Mouse (Mus musculus) heart, embryonic 15.5 days (tissue): ENCODE results near the gene Spen. TPM values are rescaled to one million over a fixed set of nuclear protein-coding genes. Genes with fewer than 3 reads are reported as not detected.
"Not testable (repeated sequence)": the region's sequence is repeated elsewhere in the genome, so short reads cannot be mapped to it uniquely, and the experiment has no call there.

Experiments used
- ATAC-seq: fragments of 200-750 bp; cut with Nextera tagmentation; replicated peaks from 2 replicates; pipeline ENCODE4 v1.8.0; 2017; ENCODE audit warnings: low read depth, moderate TSS enrichment; ENCODE audit not compliant: insufficient number of reproducible peaks, insufficient read depth, low FRiP score
- H3K27ac ChIP-seq: fragments of 300-500 bp; sonication (generic); 2 replicates; pipeline ENCODE4 v1.5.1; 2015; ENCODE audit warnings: mild to moderate bottlenecking, inconsistent platforms
- H3K27me3 ChIP-seq: fragments of 300-500 bp; sonication (generic); 2 replicates; pipeline ENCODE4 v1.6.1; 2015; ENCODE audit warnings: inconsistent platforms
- H3K36me3 ChIP-seq: fragments of 300-500 bp; sonication (generic); 2 replicates; pipeline ENCODE4 v1.6.1; 2015; ENCODE audit warnings: mild to moderate bottlenecking, inconsistent platforms
- H3K4me1 ChIP-seq: fragments of 300-500 bp; sonication (generic); replicated peaks from 2 replicates; pipeline ENCODE4 v1.6.1; 2015; ENCODE audit warnings: inconsistent platforms
- H3K4me2 ChIP-seq: fragments of 300-500 bp; sonication (generic); 2 replicates; pipeline ENCODE4 v1.6.1; 2015; ENCODE audit warnings: inconsistent platforms, mild to moderate bottlenecking, moderate library complexity
- H3K4me3 ChIP-seq: fragments of 300-500 bp; sonication (generic); 2 replicates; pipeline ENCODE4 v1.5.1; 2015; ENCODE audit warnings: mild to moderate bottlenecking, inconsistent platforms
- H3K9ac ChIP-seq: fragments of 300-500 bp; sonication (generic); 2 replicates; pipeline ENCODE4 v1.6.1; 2015; ENCODE audit warnings: mild to moderate bottlenecking, inconsistent platforms
- H3K9me3 ChIP-seq: fragments of 300-500 bp; sonication (generic); replicated peaks from 2 replicates; pipeline ENCODE4 v1.6.1; 2016; ENCODE audit warnings: inconsistent platforms
- WGBS: fragments of 180-500 bp; shearing (Covaris S2); methylation state at CpG from one replicate; pipeline ENCODE4 v1.1.7; 2015; ENCODE audit warnings: mixed read lengths; 5-methylcytosine and 5-hydroxymethylcytosine counted together
- polyA plus RNA-seq: library from polyadenylated mRNA; unstranded; fragments of >200 nt; fragmentation: Nextera tagmentation; extraction: Ambion mirVana; gene quantifications from 2 replicates; pipeline ENCODE4 v1.2.1, GENCODE M21; 2015

The Spen gene
- polyA plus RNA-seq, 1 experiment from 2014 or later, result 6.3 TPM

- Histone ChIP-seq H3K27ac (no peak overlapping the region), H3K4me3 (no peak overlapping the region), H3K4me2 (no peak overlapping the region), H3K27me3 (0 out of 2 replicates have a peak, but pooled peaks cover 3% of the 10 kb centered on the region), H3K9ac (no peak overlapping the region), H3K9me3 (no peaks in the 10 kb centered on the region), H3K4me1 (peaks cover 23% of the 10 kb centered on the region), H3K36me3 (no peaks in the 10 kb centered on the region)
- whole genome bisulfite sequencing, result 41% methylated on average over 6 of the region's 6 CpGs
- no peak for ATAC-seq
Observed at GRCm38 (mm10) chr4:141571337-141571739, 32.9 kb upstream of the Spen start.

GRCm38 (mm10) chr4:141570821-141571220, 32.4 kb upstream of the Spen start:
- no peak for ATAC-seq
- peaks cover 23% of the 10 kb centered on the region for H3K4me1 ChIP-seq

DNA sequence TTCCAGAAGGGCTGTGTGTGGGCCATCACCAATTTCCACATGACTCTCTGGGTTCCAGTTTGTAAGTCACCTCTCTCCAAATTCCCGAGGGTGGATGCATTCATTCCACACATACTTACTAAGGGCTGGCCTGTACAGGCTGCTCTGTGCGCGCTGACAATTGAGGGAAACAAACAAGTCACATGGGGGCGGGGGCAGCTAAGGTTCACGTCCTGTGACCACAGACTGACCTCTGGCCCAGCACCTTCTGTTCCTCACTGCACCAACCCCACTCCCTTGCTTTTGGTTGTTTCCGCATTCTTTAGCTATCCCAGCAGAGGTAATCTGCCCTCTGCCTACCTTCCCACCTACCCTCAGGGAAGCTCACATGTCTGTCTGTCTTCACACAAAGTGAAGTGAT, 31.6 kb upstream of the Spen start:
- 0 out of 2 replicates have a peak, but pooled peaks have one; percentile 51 for ATAC-seq
- no peaks in the 10 kb centered on the region for H3K9me3 ChIP-seq
- WGBS, result 47% methylated on average over 6 of the region's 6 CpGs
- peaks cover 24% of the 10 kb centered on the region for H3K4me1 ChIP-seq
- H3K36me3 ChIP-seq, result no peaks in the 10 kb centered on the region
- 0 out of 2 replicates have a peak, but pooled peaks cover 3% of the 10 kb centered on the region for H3K27me3 ChIP-seq
- no peak overlapping the region for H3K9ac ChIP-seq
- H3K4me3 ChIP-seq, result no peak overlapping the region
- no peak overlapping the region for H3K27ac ChIP-seq
- no peak overlapping the region for H3K4me2 ChIP-seq

More at GRCm38 (mm10) chr4:141570821-141571220, 32.4 kb upstream of the Spen start:
- Histone ChIP-seq H3K27ac (no peak overlapping the region), H3K9ac (no peak overlapping the region), H3K27me3 (0 out of 2 replicates have a peak, but pooled peaks cover 3% of the 10 kb centered on the region), H3K4me2 (no peak overlapping the region), H3K4me3 (no peak overlapping the region), H3K36me3 (no peaks in the 10 kb centered on the region), H3K9me3 (no peaks in the 10 kb centered on the region)
- WGBS, result 91% methylated on average over 1 of the region's 1 CpGs

- Histone ChIP-seq H3K4me2 (no peak overlapping the region), H3K4me3 (no peak overlapping the region), H3K27me3 (0 out of 2 replicates have a peak, but pooled peaks cover 3% of the 10 kb centered on the region), H3K27ac (no peak overlapping the region), H3K4me1 (peaks cover 22% of the 10 kb centered on the region), H3K9ac (no peak overlapping the region), H3K36me3 (no peaks in the 10 kb centered on the region), H3K9me3 (no peaks in the 10 kb centered on the region)
- ATAC-seq, result no peak
- WGBS, result 81% methylated on average over 5 of the region's 5 CpGs
Observed at GRCm38 (mm10) chr4:141568966-141569365, 30.6 kb upstream of the Spen start.

DNA sequence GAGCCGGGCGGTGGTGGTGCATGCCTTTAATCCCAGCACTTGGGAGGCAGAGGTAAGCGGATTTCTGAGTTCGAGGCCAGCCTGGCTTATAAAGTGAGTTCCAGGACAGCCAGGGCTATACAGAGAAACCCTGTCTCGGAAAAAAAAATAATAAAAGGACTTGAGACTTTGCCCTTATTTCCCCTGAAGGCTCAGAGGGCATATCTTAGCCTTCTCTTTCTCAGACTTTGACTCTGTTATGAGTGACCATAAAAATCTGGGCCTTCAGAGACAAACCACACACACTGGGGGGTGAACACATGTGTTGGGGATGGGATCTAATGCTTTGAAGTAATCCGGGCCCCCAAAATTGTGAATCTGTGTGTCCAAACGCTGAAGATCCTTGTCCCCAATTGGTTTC, 28.8 kb upstream of the Spen start:
- WGBS, result 87% methylated on average over 7 of the region's 7 CpGs
- H3K4me3 ChIP-seq, result not testable (repeated sequence)

GRCm38 (mm10) chr4:141566187-141566586, 27.8 kb upstream of the Spen start:
- Histone ChIP-seq H3K9ac (no peak overlapping the region), H3K4me2 (no peak overlapping the region), H3K36me3 (no peaks in the 10 kb centered on the region), H3K9me3 (no peaks in the 10 kb centered on the region), H3K27ac (no peak overlapping the region), H3K27me3 (no peaks in the 10 kb centered on the region), H3K4me1 (peaks cover 11% of the 10 kb centered on the region; the same call in 1 of the 2 replicates), H3K4me3 (no peak overlapping the region)
- 79% methylated on average over 6 of the region's 6 CpGs for WGBS
- no peak for ATAC-seq

More for the DNA sequence above, 28.8 kb upstream of the Spen start:
- not testable (repeated sequence) for H3K9me3 ChIP-seq, ATAC-seq, H3K36me3 ChIP-seq, H3K27me3 ChIP-seq, H3K4me2 ChIP-seq, H3K27ac ChIP-seq, H3K9ac ChIP-seq
- peaks cover 13% of the 10 kb centered on the region; the same call in 1 of the 2 replicates for H3K4me1 ChIP-seq

GRCm38 (mm10) chr4:141565325-141565724, 26.9 kb upstream of the Spen start:
- H3K9me3 ChIP-seq, result no peaks in the 10 kb centered on the region
- no peak overlapping the region for H3K9ac ChIP-seq
- no peak overlapping the region for H3K4me2 ChIP-seq
- no peak overlapping the region for H3K4me3 ChIP-seq
- ATAC-seq, result no peak
- no peaks in the 10 kb centered on the region for H3K27me3 ChIP-seq
- H3K36me3 ChIP-seq, result no peaks in the 10 kb centered on the region
- peak overlapping the region; percentile 21 for H3K27ac ChIP-seq
- 42% methylated on average over 7 of the region's 7 CpGs for WGBS
- peaks cover 11% of the 10 kb centered on the region; the same call in 1 of the 2 replicates for H3K4me1 ChIP-seq

DNA sequence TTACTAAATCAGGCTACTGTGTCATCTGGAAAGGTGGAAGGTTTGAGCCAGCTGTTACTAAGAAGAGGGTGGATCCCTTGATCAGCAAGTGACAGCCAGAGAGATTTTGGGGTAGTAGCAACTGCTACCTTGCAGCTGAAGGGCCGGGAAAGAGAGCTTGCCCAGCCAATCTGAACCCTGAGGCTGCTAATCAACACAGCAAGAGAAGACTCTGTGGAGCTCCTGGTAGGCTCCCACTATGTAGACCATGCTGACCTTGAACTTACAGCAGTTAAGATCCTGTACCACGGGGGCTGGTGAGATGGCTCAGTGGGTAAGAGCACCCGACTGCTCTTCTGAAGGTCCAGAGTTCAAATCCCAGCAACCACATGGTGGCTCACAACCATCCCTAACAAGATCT, 26.3 kb upstream of the Spen start:
- peaks cover 8% of the 10 kb centered on the region for H3K4me1 ChIP-seq
- H3K27me3 ChIP-seq, result no peaks in the 10 kb centered on the region
- no peak overlapping the region for H3K9ac ChIP-seq
- no peak overlapping the region for H3K4me3 ChIP-seq
- no peak overlapping the region for H3K4me2 ChIP-seq
- no peaks in the 10 kb centered on the region for H3K9me3 ChIP-seq
- no peak overlapping the region for H3K27ac ChIP-seq
- WGBS, result 77% methylated on average over 3 of the region's 3 CpGs
- ATAC-seq, result no peak
- H3K36me3 ChIP-seq, result no peaks in the 10 kb centered on the region

GRCm38 (mm10) chr4:141564209-141564608, 25.8 kb upstream of the Spen start:
- H3K9ac ChIP-seq, result no peak overlapping the region
- no peaks in the 10 kb centered on the region for H3K9me3 ChIP-seq
- H3K4me1 ChIP-seq, result peaks cover 11% of the 10 kb centered on the region
- H3K4me2 ChIP-seq, result no peak overlapping the region
- ATAC-seq, result no peak
- no peaks in the 10 kb centered on the region for H3K36me3 ChIP-seq
- WGBS, result 93% methylated on average over 4 of the region's 4 CpGs
- H3K27ac ChIP-seq, result no peak overlapping the region
- H3K27me3 ChIP-seq, result no peaks in the 10 kb centered on the region
- no peak overlapping the region for H3K4me3 ChIP-seq

DNA sequence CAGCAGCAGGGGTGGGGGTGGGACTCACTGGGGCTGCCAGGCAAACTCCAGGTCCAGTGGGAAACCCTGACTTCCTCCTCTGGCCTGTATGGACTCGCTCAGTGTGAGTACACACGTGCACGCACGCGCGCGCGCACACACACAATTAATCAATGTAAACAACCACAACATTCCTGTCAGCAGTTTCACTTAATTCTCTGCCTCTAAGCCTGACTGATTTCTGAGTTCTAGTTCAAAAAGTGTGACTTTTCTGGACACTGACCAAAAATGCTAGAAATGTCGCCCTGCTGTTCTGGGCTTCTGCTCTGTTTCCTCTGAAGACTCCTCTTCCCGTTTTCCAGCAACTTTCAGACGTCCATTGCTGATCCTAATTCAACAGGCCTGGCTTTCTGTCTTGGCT, 23.9 kb upstream of the Spen start:
- H3K36me3 ChIP-seq, result no peaks in the 10 kb centered on the region
- H3K27me3 ChIP-seq, result no peaks in the 10 kb centered on the region
- no peaks in the 10 kb centered on the region for H3K9me3 ChIP-seq
- 74% methylated on average over 11 of the region's 11 CpGs for WGBS
- H3K9ac ChIP-seq, result no peak overlapping the region
- peak overlapping the region; percentile 50; the same call in 1 of the 2 replicates for H3K27ac ChIP-seq
- ATAC-seq, result no peak
- H3K4me1 ChIP-seq, result peaks cover 24% of the 10 kb centered on the region
- no peak overlapping the region for H3K4me2 ChIP-seq
- H3K4me3 ChIP-seq, result no peak overlapping the region

DNA sequence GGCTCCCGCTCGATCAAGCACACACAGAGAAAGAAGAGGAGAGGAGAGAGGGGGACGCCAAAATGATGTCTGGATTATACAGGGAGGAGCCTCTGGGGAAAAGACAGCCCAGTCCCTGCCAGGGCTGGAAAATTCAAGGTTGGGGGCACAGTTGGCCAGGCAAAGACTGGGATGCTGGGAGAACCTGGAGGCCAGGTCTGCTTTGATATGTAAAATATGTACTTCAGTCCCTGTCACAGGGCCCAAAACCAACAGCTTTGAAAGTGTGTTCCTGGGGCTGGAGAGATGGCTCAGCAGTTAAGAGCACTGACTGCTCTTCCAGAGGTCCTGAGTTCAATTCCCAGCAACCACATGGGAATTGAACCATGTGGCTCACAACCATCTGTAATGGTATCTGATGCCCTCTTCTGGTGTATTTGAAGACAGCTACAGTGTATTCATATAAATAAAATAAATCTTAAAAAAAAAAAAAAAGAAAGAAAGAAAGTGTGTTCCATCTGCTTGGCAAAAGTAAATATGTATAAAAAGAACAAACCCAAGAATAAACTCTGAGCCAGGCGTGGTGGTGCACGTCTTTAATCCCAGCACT, 23.0 kb upstream of the Spen start:
- not testable (repeated sequence) for H3K4me3 ChIP-seq, H3K36me3 ChIP-seq, H3K27ac ChIP-seq, ATAC-seq, H3K4me2 ChIP-seq, H3K9me3 ChIP-seq, H3K9ac ChIP-seq, H3K27me3 ChIP-seq
- WGBS, result 80% methylated on average over 5 of the region's 5 CpGs
- peaks cover 24% of the 10 kb centered on the region for H3K4me1 ChIP-seq

- Histone ChIP-seq H3K36me3 (no peaks in the 10 kb centered on the region), H3K27ac (peak overlapping the region; percentile 98), H3K9me3 (no peaks in the 10 kb centered on the region), H3K27me3 (no peaks in the 10 kb centered on the region), H3K4me1 (peaks cover 19% of the 10 kb centered on the region), H3K4me2 (peak overlapping the region; percentile 92), H3K9ac (peak overlapping the region; percentile 59), H3K4me3 (peak overlapping the region; percentile 53)
- ATAC-seq, result peak; percentile 77
- 1% methylated on average over 9 of the region's 9 CpGs for WGBS
Observed at GRCm38 (mm10) chr4:141559898-141560263, 21.5 kb upstream of the Spen start.
